Mouse (Mus musculus): ENCODE results near the gene Pla2g10.
A peak's percentile ranks its signal among the peaks of the same experiment; 100 is the strongest.
"Not testable (repeated sequence)": the region's sequence is repeated elsewhere in the genome, so short reads cannot be mapped to it uniquely, and the experiment has no call there.

Pla2g10 gene

DNA sequence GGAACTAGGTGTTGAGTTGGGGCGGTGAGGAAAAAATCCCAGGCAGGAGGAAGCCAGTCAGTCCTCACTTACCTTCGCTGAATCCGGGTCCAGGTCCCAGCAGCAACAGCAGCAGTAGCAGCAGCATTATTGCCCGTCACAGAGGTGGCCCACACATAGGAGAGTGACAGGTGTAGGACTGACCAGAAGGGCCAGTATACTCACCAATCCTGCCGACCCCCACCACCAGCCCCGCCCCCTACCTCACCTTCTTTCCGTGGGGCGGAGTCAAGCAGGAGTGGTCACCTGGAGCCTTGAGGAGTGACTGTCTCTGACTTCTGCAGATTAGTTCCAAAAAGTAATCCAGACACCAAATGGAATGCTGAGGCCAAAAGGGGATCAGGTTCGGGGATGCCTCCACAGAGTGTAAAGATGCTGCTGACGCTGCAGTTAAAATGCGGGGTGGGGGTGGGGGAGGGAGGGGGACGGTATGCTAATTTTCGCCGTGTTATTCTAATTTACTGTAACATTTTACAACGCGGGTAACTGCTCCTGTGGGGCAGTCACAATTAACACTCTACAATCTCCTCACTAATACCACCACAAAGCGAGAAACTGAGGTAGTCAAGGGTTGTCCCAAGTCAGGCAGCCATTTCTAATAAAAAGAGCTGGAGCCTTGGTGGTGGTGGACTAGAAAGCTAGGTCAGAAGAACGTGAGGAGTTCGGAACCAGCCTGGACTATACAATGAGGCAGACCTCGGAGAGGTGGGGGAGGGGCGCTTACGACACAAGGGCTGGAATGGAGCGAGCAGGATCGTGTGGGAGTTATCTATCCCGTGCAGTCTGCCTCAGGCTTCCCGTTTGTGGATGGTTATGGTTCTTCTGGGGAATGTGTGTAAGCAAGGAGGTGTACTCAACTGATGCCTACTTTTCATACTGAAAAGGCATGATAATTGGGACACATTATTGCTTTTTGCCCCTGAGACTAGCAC lies at the start of gene Pla2g10:
Pla2g10 (minus strand) TSS at position 699 of the 971 bp plus-strand sequence.
- no peak for DNase-seq (ENCODE audit: low read depth)

DNA sequence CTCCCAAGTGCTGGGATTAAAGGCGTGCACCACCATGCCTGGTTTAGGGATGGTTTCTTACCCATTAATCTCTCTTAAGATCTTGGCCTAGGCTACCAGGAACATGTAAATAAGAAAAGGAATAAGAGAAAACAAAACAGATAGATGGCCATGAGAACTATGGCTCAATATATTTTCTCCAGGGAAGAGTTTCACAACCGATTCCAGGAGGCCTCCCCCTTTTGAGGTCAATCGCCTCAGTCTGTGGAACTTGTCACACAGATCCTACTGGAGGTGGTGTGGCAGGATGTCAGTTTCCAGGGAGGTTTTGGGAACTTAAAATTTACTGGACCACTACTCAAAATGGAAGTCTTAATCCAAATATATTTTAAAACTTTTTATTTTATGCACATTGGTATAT lies 43.9 kb upstream of the Pla2g10 start:
- DNase-seq (ENCODE audit: low read depth): not testable (repeated sequence)

DNA sequence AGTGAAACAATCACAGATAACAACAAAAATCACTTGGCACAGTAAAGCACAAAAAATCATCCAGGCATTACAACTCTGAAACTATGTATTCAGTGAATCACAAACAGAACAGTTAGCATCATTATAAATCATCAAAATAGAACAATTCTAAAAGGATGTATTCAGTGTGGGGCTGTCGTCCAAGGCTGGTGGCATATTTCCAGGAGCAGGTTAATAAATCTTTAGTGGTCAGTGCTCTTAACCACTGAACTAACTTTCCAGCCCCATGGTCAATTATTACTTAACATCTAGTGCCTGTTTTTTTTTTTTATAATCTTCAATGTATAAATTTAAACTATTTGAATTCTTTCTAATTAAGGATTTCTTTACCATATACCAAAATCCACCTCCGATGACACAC lies 43.2 kb upstream of the Pla2g10 start:
- DNase-seq (ENCODE audit: low read depth): not testable (repeated sequence)

DNA sequence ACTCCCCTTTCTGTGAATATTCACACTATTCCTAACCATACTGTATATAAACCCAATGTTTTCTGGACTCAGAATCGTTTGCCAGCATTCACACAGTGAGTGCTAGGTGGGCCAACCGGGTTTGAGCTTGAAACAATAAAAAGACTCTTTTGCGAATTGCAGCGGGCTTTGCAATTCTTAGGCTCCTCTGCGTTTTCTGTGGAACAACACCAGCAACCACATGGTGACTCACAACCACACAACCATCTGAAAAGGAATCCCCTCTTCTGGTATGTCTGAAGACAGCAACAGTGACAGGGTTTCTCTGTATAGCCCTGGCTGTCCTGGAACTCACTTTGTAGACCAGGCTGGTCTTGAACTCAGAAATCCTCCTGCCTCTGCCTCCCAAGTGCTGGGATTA lies 41.3 kb upstream of the Pla2g10 start:
- peak; percentile 49 for DNase-seq (ENCODE audit: low read depth)

DNA sequence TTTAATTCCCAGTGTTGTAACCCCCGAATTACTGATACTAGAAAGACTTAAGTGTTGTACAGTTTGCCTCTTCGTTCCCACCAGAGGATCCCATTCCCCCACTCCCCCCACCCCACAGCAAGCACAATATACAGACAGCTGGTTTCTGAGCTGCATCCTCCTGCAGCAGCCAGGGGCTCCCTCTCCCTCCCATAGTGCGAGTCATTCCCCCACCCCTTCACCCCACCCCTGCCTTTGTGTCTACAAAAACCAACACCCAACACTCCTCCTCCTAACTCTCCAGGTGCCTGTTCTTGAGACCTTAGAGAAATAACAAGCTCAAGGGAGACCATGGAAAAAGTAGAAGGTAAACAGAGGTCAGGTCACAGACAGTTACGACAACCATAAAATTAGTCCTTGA lies 40.8 kb upstream of the Pla2g10 start:
- DNase-seq (ENCODE audit: low read depth): not testable (repeated sequence)

DNA sequence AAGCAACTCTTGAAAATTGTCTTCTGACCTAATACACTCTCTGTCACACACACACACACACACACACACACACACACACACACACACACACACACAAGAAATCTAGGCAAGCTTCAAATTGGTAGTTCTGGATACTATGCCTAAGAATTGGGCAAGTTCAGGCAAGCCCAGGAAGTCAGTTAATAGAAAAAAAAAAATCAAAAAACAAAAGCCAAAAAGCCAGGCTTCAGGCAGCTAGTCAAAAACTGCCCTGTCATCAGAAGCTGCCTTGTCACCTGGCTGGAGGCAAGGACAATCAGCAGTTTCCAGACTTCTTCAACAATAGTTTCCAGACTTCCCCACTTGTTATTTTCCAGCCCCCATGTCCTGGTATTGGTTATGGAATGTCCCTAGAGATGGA lies 35.6 kb upstream of the Pla2g10 start:
- peak; percentile 72 for DNase-seq (ENCODE audit: low read depth)

DNA sequence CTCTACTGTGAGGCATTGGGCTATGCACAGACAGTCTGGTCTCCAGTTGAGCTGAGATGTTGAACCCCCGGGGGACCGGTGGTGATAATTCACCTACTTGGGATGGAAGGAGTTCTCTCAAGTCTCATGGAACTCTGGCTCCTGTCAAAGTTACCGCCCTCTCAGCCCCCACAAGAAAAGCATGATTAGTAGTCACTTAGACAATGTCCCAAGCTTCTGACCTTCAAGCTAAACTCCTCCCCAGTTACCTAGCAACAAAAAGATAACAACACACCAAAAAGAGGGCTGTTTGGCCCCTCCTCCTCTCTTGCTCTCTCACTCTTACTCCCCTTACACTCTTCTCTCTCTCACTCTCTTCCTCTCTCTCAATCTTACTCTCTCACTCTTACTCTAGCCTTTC lies 33.7 kb upstream of the Pla2g10 start:
- no peak for DNase-seq (ENCODE audit: low read depth)

DNA sequence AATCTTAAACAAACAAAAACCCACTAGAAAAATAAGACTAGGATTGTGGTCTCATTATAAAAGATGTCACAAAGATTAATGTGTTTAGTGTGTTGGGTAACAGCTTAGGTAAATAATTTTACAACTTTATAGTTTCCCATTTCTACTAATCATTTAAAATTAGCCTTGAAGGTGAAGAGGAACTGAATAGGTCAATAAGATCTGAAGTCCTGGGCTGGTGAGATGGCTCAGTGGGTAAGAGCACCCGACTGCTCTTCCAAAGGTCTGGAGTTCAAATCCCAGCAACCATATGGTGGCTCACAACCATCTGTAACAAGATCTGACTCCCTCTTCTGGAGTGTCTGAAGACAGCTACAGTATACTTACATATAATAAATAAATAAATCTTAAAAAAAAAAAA lies 32.0 kb upstream of the Pla2g10 start:
- not testable (repeated sequence) for DNase-seq (ENCODE audit: low read depth)

DNA sequence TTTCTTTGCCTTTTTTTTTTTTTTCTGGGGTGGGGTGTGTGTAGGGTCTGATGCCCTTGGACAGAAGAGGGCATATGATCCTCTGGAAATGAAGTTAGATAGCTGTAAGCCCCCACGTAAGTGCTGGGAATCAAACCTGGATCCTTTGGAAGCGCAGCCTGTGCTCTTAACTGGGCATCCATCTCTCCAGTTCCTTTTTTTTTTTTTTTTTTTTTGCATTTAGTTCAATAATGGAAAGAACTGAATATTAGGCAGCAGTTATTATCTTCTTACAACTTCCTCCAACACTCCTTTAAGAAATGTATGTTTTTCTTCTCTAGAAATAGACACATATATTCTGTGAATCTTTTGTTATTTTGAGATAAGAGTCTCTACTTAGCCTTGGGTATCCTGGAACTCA lies 27.0 kb upstream of the Pla2g10 start:
- no peak for DNase-seq (ENCODE audit: low read depth)

DNA sequence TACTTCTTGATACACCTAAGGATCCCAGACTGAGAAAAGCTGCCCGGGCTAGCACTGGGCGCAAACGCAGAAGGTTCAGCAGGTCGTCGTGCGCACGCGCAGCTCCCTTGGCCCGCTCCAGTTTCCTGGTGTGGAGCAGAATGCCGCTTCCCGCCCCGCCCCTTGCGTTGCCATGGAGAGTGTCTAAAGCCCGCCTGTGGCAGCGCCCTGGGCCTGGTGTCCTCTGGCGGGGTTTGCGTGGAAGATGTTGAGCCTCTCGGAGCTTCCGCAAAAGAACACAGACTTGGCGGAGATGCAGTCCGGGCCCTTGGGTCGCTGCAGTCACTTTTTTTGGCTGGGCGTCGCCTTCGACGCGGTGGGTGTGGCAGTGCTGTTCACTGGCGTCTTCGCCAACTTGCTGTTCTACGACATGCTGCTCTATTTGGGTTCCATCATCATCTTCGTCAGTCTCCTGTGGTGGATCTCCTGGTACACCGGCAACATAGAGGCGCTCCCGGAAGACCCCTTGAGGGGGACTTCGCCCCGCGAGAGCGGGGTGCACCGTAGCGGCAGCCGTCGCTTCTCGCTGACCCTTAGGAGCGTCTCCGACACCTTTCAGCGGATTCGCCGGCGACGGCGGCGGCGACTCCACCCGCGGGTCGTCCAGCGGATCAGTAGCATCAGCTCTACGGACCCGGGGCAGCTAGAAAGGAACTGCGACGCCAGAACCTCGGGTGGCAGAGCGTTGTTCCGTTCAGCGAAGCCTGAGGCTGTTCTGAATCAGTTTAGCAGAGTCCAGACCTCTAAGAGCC lies 23.8 kb upstream of the Pla2g10 start:
- DNase-seq (ENCODE audit: low read depth): no peak

DNA sequence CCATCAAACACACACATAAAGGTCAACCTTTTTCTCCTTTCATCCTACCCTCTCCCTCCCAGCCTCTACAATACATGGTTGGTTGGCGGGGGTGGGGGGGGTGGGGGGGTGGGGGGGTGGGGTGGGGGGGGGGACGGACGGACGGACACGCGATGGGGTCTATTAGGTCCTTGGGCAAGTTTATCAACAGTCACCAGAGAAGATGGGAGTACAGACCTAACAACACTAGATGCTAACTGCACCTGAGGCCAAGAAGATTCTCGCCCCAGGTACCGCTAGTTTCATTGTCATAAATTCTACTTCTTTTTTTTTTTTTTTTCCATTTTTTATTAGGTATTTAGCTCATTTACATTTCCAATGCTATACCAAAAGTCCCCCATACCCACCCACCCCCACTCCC lies 23.2 kb upstream of the Pla2g10 start:
- no peak for DNase-seq (ENCODE audit: low read depth)

DNA sequence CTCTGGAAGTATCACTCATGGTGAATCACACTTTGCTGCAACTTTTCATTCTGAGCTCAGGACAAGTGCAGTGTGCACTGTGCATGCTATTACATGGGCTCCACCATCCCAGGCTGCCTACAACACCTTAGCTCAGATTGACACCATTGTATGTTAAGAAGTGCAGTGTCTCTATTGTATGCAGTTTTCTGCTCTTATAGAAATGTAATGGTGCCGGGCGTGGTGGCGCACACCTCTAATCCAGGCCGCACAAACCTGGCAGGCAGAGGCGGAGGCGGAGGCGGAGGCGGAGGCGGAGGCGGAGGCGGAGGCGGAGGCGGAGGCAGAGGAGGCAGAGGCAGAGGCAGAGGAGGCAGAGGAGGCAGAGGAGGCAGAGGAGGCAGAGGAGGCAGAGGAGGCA lies 19.8 kb upstream of the Pla2g10 start:
- no peak for DNase-seq (ENCODE audit: low read depth)

DNA sequence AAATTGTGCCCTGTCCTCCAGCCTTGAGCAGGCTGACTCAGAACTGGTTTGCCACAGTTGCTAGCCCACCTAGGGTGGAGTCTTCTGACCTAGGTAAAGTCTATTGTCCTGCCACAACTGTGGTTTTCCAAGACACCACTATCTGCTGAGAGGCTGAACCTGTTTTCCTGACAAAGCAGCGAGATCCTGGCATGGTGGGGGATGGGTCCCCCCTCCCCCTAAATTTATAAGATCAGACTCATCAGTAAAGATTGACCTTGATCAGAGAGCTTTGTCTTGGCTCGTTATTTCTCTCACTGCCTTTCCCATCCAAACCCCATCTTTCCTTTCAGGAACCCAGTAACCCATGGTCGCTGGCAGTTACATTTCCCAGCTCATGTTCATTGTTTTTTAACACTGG lies 19.2 kb upstream of the Pla2g10 start:
- DNase-seq (ENCODE audit: low read depth): no peak

DNA sequence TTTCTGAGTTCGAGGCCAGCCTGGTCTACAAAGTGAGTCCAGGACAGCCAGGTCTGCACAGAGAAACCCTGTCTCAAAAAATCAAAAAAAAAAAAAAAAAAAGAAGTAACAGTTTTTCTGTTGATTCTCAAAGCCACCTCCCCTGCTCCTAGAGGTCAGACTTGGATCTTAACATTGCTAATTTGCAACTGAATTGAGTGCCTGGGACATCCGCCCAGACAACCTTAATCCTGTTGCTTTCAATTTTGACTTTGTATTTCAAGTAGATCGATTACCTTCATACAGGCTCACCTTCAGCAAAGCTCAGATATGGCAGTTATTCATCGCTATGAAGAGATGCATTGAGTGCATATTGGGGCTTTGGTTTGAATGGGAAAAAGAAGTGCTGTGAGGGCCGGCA lies 18.5 kb upstream of the Pla2g10 start:
- DNase-seq (ENCODE audit: low read depth): no peak

DNA sequence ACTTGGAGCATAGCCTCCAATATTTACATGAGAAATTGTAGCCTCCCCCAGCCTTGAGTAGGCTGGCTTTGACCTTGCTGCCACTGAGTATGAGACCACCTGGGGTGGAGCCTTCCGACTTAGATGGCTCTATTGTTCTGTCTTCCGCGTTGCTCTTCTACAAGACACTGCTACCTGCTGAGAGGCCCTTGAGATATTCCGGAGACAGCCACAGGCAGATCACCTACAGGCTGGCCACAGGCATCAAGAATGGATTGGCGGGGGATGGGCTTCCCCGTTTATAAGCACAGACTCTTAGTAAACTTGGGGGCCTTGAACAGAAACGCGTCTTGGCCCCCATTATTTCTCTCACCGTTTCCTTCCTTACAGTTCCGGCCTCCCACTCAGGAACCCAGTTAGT lies 18.0 kb upstream of the Pla2g10 start:
- not testable (repeated sequence) for DNase-seq (ENCODE audit: low read depth)

DNA sequence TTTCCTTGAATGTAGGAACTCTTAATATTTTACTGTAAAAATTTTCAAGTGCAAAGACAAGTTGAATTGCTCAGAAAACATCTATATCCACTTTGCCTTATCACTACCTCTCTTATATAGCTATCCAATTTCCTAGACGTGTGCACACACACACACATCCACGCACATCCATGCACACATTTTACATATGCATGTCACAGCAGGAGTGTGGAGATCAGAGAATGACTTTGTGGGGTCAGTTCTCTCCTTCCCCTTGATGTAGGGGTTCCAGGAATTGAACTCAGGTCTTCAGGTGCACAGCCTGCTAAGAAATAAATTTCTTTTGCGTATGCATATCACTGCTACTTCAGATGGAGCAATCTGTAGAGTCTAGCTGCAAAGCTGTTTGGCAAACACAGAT lies 17.3 kb upstream of the Pla2g10 start:
- DNase-seq (ENCODE audit: low read depth): no peak

DNA sequence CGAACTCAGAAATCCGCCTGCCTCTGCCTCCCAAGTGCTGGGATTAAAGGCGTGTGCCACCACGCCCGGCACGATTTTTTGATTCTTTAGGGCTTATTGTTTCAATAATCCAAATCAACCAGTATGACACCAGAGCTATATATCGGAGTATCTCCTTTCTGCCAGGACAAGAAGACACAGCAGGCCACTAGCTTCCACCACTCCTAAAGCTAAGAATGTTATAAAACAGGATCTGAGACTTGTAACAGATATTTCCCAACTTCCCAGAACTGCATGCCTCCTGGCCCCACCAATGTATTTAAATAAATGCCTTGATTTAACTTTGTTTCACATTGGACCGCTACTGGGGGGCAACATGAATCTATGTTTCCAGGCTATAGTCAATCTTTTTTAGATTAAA lies 16.9 kb upstream of the Pla2g10 start:
- no peak for DNase-seq (ENCODE audit: low read depth)

DNA sequence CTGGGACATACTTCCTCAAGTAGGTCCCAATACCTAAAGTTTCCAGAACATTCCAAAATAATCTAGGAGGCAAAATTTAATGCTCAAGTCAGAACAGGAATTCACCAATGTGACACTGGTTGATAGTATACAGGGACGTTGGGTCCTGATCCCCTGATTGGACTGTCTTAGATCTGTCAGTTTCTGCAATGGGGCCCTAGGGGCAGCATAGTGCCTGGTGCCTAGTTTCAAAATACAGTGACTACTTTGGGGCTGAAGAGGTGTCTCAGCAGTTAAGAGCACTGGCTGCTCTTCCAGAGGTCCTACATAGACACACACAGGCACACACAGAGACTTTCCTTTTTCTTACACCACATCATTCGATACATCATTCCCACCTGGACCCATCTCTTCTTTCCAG lies 10.1 kb upstream of the Pla2g10 start:
- no peak for DNase-seq (ENCODE audit: low read depth)

DNA sequence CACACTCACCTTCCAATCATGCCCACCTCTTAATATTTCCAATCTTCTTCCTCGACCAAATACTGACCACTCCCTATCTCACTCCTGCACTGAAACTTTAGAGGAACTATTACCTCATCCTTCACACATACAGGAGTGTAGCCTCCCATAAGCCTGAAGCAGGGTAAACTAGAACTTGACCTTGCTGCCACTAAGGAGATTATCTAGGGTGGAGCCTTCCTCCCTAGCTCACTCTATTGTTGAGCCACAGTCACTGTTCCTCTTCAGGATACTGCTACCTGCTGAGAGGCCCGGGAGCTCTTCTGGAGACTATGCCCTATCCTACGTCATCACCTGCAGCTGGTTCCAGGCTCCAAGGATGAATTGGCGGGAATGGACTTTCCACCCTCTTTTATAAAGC lies 8.3 kb upstream of the Pla2g10 start:
- DNase-seq (ENCODE audit: low read depth): not testable (repeated sequence)

DNA sequence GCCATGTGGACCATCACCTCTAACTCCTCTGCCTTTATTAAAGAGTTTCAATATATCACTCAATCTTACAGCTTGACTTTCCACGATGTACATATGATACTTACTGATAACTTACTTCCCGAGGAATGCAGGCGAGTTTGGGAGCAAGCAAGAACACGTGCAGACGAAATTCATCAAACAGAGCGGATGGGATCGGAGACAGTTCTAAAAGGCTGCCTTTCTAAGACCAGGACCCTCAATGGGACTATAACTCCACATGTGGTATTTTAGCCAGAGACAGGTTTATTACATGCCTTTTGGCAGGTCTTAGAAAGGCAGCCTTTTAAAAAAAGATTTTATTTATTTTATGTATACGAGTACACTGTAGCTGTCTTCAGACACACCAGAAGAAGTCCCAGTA lies 5.2 kb upstream of the Pla2g10 start:
- no peak for DNase-seq (ENCODE audit: low read depth)

DNA sequence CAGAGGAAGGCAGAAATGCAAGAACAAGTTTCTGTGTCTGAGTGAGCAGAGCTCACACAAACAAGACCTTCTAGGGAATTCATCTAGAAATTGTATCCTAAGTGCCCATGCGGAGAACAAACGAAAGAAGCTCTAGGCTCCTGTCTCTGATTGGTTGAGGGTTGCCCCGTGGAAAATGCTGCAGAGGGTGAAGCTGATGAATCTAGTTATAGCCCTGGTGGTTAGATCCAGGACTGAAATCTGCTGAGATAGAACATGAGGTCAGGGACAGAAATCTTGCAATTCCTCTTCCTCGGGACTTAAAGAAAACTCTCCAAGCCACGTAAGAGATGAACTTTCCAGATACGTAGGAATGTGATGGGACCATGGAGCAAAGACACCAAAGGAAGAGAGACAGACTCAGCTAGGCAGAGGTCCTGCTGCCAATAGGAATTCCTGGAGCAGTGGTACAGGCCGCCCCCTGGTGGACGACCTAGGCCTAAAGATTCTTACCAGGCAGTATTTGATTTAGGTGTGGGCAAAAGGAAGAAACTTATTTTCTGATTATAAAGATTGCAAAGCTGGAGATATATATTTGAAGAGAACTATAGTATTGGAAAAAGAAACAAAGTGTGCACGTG lies 2.8 kb upstream of the Pla2g10 start:
- DNase-seq (ENCODE audit: low read depth): peak; percentile 67

DNA sequence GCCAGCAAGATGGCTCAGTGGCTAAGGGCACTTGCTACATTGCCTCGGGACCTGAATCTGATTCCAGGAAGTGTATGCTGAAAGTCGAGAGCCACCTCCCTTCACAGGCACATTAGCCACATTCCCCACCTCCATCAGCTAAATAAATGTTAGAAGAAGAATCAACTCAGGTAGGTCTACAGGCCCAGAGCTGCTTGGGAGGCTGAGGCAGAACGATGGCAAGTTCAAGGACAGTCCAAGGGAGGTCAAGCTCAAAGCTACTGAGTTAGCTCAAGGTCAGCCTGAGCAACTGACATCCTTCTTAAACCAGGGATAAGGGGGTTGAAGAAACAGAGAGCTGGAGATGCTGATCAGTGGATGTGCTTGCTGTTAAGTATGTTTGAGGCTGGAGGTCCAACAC lies 2.0 kb upstream of the Pla2g10 start:
- no peak for DNase-seq (ENCODE audit: low read depth)

DNA sequence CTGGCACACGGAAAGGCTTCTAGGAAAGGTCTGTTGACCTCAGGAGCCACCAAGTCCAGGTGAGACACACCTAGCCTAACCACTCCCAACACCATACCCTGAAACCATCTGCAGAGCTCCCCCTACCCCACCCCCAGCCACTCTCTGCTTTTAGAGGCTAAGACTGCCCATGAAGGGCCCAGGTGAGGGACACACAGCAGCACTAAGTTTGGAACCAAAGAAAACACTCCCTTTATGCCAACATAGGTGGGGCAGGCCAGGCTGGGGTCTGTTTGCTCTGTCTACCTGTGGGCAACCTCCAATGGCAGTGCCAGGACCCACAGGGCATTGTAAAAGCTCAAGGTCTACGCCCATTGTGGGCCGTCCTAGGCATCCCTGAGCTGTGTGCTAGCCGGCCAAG lies 1.4 kb downstream of the Pla2g10 start:
- no peak for DNase-seq (ENCODE audit: low read depth)

Data from 416B (cell line).